Mouse (Mus musculus) heart, adult 2 months (tissue): ENCODE data around the gene Nt5c.

Source experiments
- CTCF ChIP-seq: fragments of 200-600 bp; IDR thresholded peaks from 2 replicates; pipeline ENCODE4 v1.8.1; 2022; ENCODE audit warnings: antibody characterized with exemption, mild to moderate bottlenecking, moderate library complexity
- EP300 ChIP-seq: fragments of 200-500 bp; IDR thresholded peaks from 2 replicates; pipeline ENCODE4 v1.6.1; 2011; ENCODE audit warnings: low read depth, low read length, control low read depth; ENCODE audit not compliant: insufficient read depth
- POLR2A ChIP-seq: fragments of 200-500 bp; IDR thresholded peaks from 2 replicates; pipeline ENCODE4 v1.6.1; 2011; ENCODE audit warnings: mild to moderate bottlenecking, low read depth, low read length, control low read depth; ENCODE audit not compliant: insufficient read depth

- TF ChIP-seq POLR2A (no peak), CTCF (no peak), EP300 (no peak)
These were observed 18.3 kb upstream of the Nt5c start for GRCm38 (mm10) chr11:115509773-115510506.
